Mouse (Mus musculus) CH12.LX (cell line): ENCODE data around the gene Slc26a9. TPM values are rescaled to one million over a fixed set of nuclear protein-coding genes. Genes with fewer than 3 reads are reported as not detected.

ENCODE experiments used
- DNase-seq: peaks from one replicate; pipeline ENCODE4 v3.0.0-alpha.2; 2013; ENCODE audit errors: extremely low read depth
- H3K27ac ChIP-seq: 2 replicates; pipeline ENCODE4 v1.5.1; 2012; ENCODE audit warnings: low read depth, mild to moderate bottlenecking, control low read depth, moderate library complexity; ENCODE audit not compliant: insufficient read depth
- H3K27me3 ChIP-seq: replicated peaks from 2 replicates; pipeline ENCODE3; 2012; ENCODE audit warnings: inconsistent platforms
- H3K36me3 ChIP-seq, 2 experiments: replicated peaks in 1 of 2; 2 replicates each; pipeline versions ENCODE3 to v1.6.1; 2012; ENCODE audit warnings: inconsistent platforms in 1 of 2, low read length in 1 of 2, mild to moderate bottlenecking in 1 of 2, mixed read lengths in 1 of 2, moderate library complexity in 1 of 2; ENCODE audit not compliant: control insufficient read depth in 1 of 2, insufficient read depth in 1 of 2
- H3K4me1 ChIP-seq, 2 experiments: 2 replicates each; pipeline ENCODE4 v1.6.1; 2012; ENCODE audit warnings: inconsistent platforms in 1 of 2, moderate library complexity in 1 of 2; ENCODE audit not compliant: insufficient read depth in 2 of 2, control insufficient read depth in 1 of 2
- H3K4me2 ChIP-seq: 2 replicates; pipeline ENCODE4 v1.6.1; 2012; ENCODE audit warnings: low read depth, mild to moderate bottlenecking, control low read depth; ENCODE audit not compliant: poor library complexity, insufficient read depth, severe bottlenecking
- H3K4me3 ChIP-seq, 3 experiments: fragments of 150-350 bp in 1 of 3; sonication (generic) in 1 of 3; replicated peaks in 1 of 3; 2 replicates each; pipeline versions ENCODE3 to v1.5.1; 2011 to 2012; ENCODE audit warnings: low read depth in 2 of 3, low read length in 2 of 3, mild to moderate bottlenecking in 2 of 3, moderate library complexity in 2 of 3, control low read depth in 1 of 3, improper control_type of control experiment in 1 of 3, inconsistent platforms in 1 of 3, mixed read lengths in 1 of 3; ENCODE audit not compliant: poor library complexity in 1 of 3
- H3K79me2 ChIP-seq: replicated peaks from 2 replicates; pipeline ENCODE4 v1.6.1; 2012; ENCODE audit warnings: mild to moderate bottlenecking, moderate library complexity; ENCODE audit not compliant: control insufficient read depth, poor library complexity, insufficient read depth, severe bottlenecking; ENCODE audit errors: extremely low read depth
- H3K9ac ChIP-seq: 2 replicates; pipeline ENCODE4 v1.6.1; 2012; ENCODE audit warnings: low read depth, mild to moderate bottlenecking, control low read depth, moderate library complexity; ENCODE audit not compliant: insufficient read depth
- H3K9me3 ChIP-seq: replicated peaks from 2 replicates; pipeline ENCODE3; 2012; ENCODE audit warnings: low read length, inconsistent platforms, mixed read lengths
- BHLHE40 ChIP-seq: IDR thresholded peaks from 2 replicates; pipeline ENCODE4 v1.6.1; 2011; ENCODE audit warnings: mild to moderate bottlenecking, low read depth, low read length, improper control_type of control experiment
- CTCF ChIP-seq, 2 experiments: IDR thresholded peaks in 1 of 2; conservative IDR thresholded peaks in 1 of 2; 2 replicates each; pipeline ENCODE4 v1.5.1; 2011 to 2012; ENCODE audit warnings: low read depth in 2 of 2, low read length in 2 of 2, improper control_type of control experiment in 1 of 2, inconsistent platforms in 1 of 2, mild to moderate bottlenecking in 1 of 2, moderate library complexity in 1 of 2
- EP300 ChIP-seq: IDR thresholded peaks from 2 replicates; pipeline ENCODE4 v1.6.1; 2011; ENCODE audit warnings: low read length, improper control_type of control experiment
- ETS1 ChIP-seq: conservative IDR thresholded peaks from 2 replicates; pipeline ENCODE4 v1.6.1; 2012; ENCODE audit warnings: low read depth, mild to moderate bottlenecking, inconsistent platforms, low read length, improper control_type of control experiment, moderate library complexity
- JUN ChIP-seq: IDR thresholded peaks from 2 replicates; pipeline ENCODE4 v1.6.1; 2011; ENCODE audit warnings: low read depth, mild to moderate bottlenecking, low read length, improper control_type of control experiment, moderate library complexity; ENCODE audit not compliant: insufficient read depth
- KAT2A ChIP-seq: IDR thresholded peaks from 2 replicates; pipeline ENCODE4 v1.6.1; 2012; ENCODE audit warnings: low read length, improper control_type of control experiment, inconsistent platforms; ENCODE audit not compliant: insufficient replicate concordance
- RAD21 ChIP-seq: IDR thresholded peaks from 2 replicates; pipeline ENCODE4 v1.6.1; 2011; ENCODE audit warnings: low read depth, mild to moderate bottlenecking, low read length, improper control_type of control experiment, moderate library complexity
- SIN3A ChIP-seq: IDR thresholded peaks from 2 replicates; pipeline ENCODE4 v1.6.1; 2012; ENCODE audit warnings: low read length, improper control_type of control experiment, inconsistent platforms
- SMC3 ChIP-seq: IDR thresholded peaks from 2 replicates; pipeline ENCODE4 v1.6.1; 2011; ENCODE audit warnings: low read depth, low read length, improper control_type of control experiment
- TBP ChIP-seq: conservative IDR thresholded peaks from 2 replicates; pipeline ENCODE4 v1.6.1; 2011; ENCODE audit warnings: low read depth, low read length, improper control_type of control experiment
- UBTF ChIP-seq: IDR thresholded peaks from 2 replicates; pipeline ENCODE4 v1.6.1; 2012; ENCODE audit warnings: low read depth, mild to moderate bottlenecking, inconsistent platforms, low read length, improper control_type of control experiment, moderate library complexity
- ZKSCAN1 ChIP-seq: IDR thresholded peaks from 2 replicates; pipeline ENCODE4 v1.6.1; 2012; ENCODE audit warnings: low read depth, inconsistent platforms, low read length, improper control_type of control experiment, borderline replicate concordance
- dilution Hi-C: fragments of 300-500 bp; cut with MboI; formaldehyde crosslinking; loops from 2 replicates; pipeline ENCODE4 v1.14.3; 2020; ENCODE audit warnings: low sequenced_read_pairs; ENCODE audit not compliant: extremely low pct_unique_long_range_greater_than_20kb, extremely low pct_ligation_motif_present
- in situ Hi-C: fragments of 300-500 bp; cut with MboI; formaldehyde crosslinking; loops from 3 replicates; pipeline ENCODE4 v1.14.3; 2019; ENCODE audit warnings: low sequenced_read_pairs, low pct_ligation_motif_present, low pct_unique_long_range_greater_than_20kb, mixed read lengths
- polyA plus RNA-seq: library from polyadenylated mRNA; unstranded; fragments of >175 nt; gene quantifications from 2 replicates; pipeline ENCODE4 v1.2.1, GENCODE M21; 2012; ENCODE audit warnings: low read depth; ENCODE audit not compliant: insufficient read length
- total RNA-seq, 2 experiments: library from RNA; depleted of rRNA; stranded (reverse); fragments of 300-350 nt in 1 of 2; fragments of >200 nt in 1 of 2; gene quantifications; 2 replicates each; pipeline ENCODE4 v1.2.3; 2012 to 2014

Gene Slc26a9
- total and polyA plus RNA-seq, 3 experiments: 0.31 TPM; not detected in 2

- no peak for TF ChIP-seq JUN
- no peak for TF ChIP-seq SIN3A
Measured at GRCm38 (mm10) chr1:131702094-131702766, 41.6 kb upstream of the Slc26a9 start (continued).

DNA sequence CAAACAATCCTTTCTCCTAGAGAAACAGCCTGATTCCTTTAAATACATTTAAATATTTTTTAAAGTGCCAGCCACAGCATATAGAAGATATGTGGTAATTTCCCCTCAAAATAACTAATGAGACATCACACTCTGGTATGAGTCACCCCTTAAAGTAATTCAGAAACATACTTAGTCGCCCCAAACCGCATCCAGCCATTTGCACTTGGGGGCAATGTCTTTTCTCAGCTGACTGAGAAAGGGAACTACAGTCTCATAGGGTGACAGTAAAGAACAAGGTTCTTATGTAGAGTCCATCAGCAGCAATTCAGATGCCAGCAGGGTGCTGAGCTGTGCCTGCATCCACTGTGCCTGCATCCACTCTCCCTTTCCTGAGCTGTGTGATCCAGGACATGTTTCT, 40.3 kb upstream of the Slc26a9 start:
- Histone ChIP-seq H3K4me2 (no peak overlapping the region), H3K27ac (no peak overlapping the region), H3K9ac (no peak overlapping the region), H3K9me3 (no peaks in the 10 kb centered on the region), H3K36me3 (no peaks in the 10 kb centered on the region), H3K4me1 (peaks cover 25 to 66% of the 10 kb centered on the region in 2 experiments), H3K27me3 (no peaks in the 10 kb centered on the region), H3K79me2 (no peaks in the 10 kb centered on the region), H3K4me3 (no peak overlapping the region)
- DNase-seq: peak; percentile 61
- dilution Hi-C loops (no loop called here), in situ Hi-C loops (loop anchor here (25.0 kb wide), 1 partner anchor 134 kb away; the partner anchor contains the start of gene Slc41a1)
- peak; percentile 63 for TF ChIP-seq BHLHE40
- TF ChIP-seq KAT2A: no peak
- peak; percentile 51; the same call in 1 of the 2 replicates for TF ChIP-seq EP300
- peak; percentile 64 for TF ChIP-seq ETS1
- no peak for TF ChIP-seq TBP

GRCm38 (mm10) chr1:131708338-131708737, 35.5 kb upstream of the Slc26a9 start:
- H3K4me2 ChIP-seq: no peak overlapping the region
- H3K27me3 ChIP-seq: no peaks in the 10 kb centered on the region
- no peak overlapping the region for H3K4me3 ChIP-seq
- peak; percentile 75 for DNase-seq
- no peak overlapping the region for H3K27ac ChIP-seq
- H3K9ac ChIP-seq: no peak overlapping the region
- dilution Hi-C loops: no loop called here
- no peaks in the 10 kb centered on the region for H3K79me2 ChIP-seq
- peak; percentile 73 to 88 for TF ChIP-seq CTCF (conservative IDR thresholded peaks at IDR 0.05 in 1 of 2, IDR thresholded peaks at IDR 0.05 in 1 of 2; ENCODE audit: low read depth in 2 of 2, low read length in 2 of 2)
- TF ChIP-seq SMC3: peak; percentile 84
- no peak for TF ChIP-seq ZKSCAN1
- TF ChIP-seq SIN3A: no peak
- no peak for TF ChIP-seq EP300
- TF ChIP-seq RAD21: peak; percentile 63
- TF ChIP-seq UBTF: no peak
- H3K36me3 ChIP-seq: no peaks in the 10 kb centered on the region
- in situ Hi-C loops: loop anchor here (5.0 to 25.0 kb wide), 2 partner anchors 36 to 129 kb away; partner anchors contain the start of gene Slc41a1
- H3K9me3 ChIP-seq: no peaks in the 10 kb centered on the region
- peaks cover 3 to 21% of the 10 kb centered on the region in 2 experiments for H3K4me1 ChIP-seq
